Mouse (Mus musculus) lung, embryonic 16.5 days (tissue): ENCODE results near the gene Atp9a. TPM values are rescaled to one million over a fixed set of nuclear protein-coding genes. Genes with fewer than 3 reads are reported as not detected.

Source experiments
- ATAC-seq: fragments of 200-750 bp; cut with Nextera tagmentation; 2 replicates; pipeline ENCODE4 v1.8.0; 2017; ENCODE audit warnings: low read depth, mild to moderate bottlenecking, moderate library complexity
- H3K27ac ChIP-seq: fragments of 300-500 bp; sonication (generic); 2 replicates; pipeline ENCODE4 v1.5.1; 2014; ENCODE audit warnings: mild to moderate bottlenecking, control low read depth, low read length
- H3K27me3 ChIP-seq: fragments of 300-500 bp; sonication (generic); 2 replicates; pipeline ENCODE4 v1.6.1; 2014; ENCODE audit warnings: low read depth, low read length, mixed read lengths; ENCODE audit not compliant: control insufficient read depth, insufficient read depth
- H3K36me3 ChIP-seq: fragments of 300-500 bp; sonication (generic); 2 replicates; pipeline ENCODE4 v1.6.1; 2014; ENCODE audit warnings: low read length; ENCODE audit not compliant: control insufficient read depth, insufficient read depth
- H3K4me1 ChIP-seq: fragments of 300-500 bp; sonication (generic); replicated peaks from 2 replicates; pipeline ENCODE4 v1.6.1; 2014; ENCODE audit warnings: low read length, mixed read lengths; ENCODE audit not compliant: control insufficient read depth, insufficient read depth
- H3K4me2 ChIP-seq: fragments of 300-500 bp; sonication (generic); 2 replicates; pipeline ENCODE4 v1.6.1; 2014; ENCODE audit warnings: low read depth, low read length, control low read depth
- H3K4me3 ChIP-seq: fragments of 300-500 bp; sonication (generic); 2 replicates; pipeline ENCODE4 v1.5.1; 2014; ENCODE audit warnings: mild to moderate bottlenecking, low read length, control low read depth
- H3K9ac ChIP-seq: fragments of 300-500 bp; sonication (generic); 2 replicates; pipeline ENCODE4 v1.6.1; 2014; ENCODE audit warnings: low read length, control low read depth
- H3K9me3 ChIP-seq: fragments of 300-500 bp; sonication (generic); 2 replicates; pipeline ENCODE4 v1.6.1; 2016; ENCODE audit warnings: low read length; ENCODE audit not compliant: control insufficient read depth
- WGBS: fragments of 180-500 bp; shearing (Covaris S2); extraction: QIAGEN DNeasy Blood & Tissue Kit; methylation state at CpG from one replicate; pipeline ENCODE4 v1.1.7; 2014; 5-methylcytosine and 5-hydroxymethylcytosine counted together
- polyA plus RNA-seq: library from polyadenylated mRNA; unstranded; fragments of >200 nt; fragmentation: Nextera tagmentation; extraction: Ambion mirVana; gene quantifications from 2 replicates; pipeline ENCODE4 v1.2.1, GENCODE M21; 2015

The Atp9a gene
- polyA plus RNA-seq, 1 experiment from 2014 or later: 12.2 TPM

- no peak overlapping the region for H3K4me2 ChIP-seq
- 79% methylated on average over 7 of the region's 7 CpGs for WGBS
- H3K27me3 ChIP-seq: no peaks in the 10 kb centered on the region
- ATAC-seq: no peak
- no peak overlapping the region for H3K4me3 ChIP-seq
- H3K27ac ChIP-seq: no peak overlapping the region
- H3K36me3 ChIP-seq: no peaks in the 10 kb centered on the region
- H3K4me1 ChIP-seq: no peaks in the 10 kb centered on the region; the same call in 1 of the 2 replicates
- no peaks in the 10 kb centered on the region for H3K9me3 ChIP-seq
- no peak overlapping the region for H3K9ac ChIP-seq
Observed at GRCm38 (mm10) chr2:168695027-168695403, 47.2 kb downstream of the Atp9a start.

GRCm38 (mm10) chr2:168694379-168695026, 47.7 kb downstream of the Atp9a start:
- H3K27ac ChIP-seq: no peak overlapping the region; the same call in 1 of the 2 replicates
- 15% methylated on average over 27 of the region's 27 CpGs for WGBS
- ATAC-seq: peak; percentile 86

GRCm38 (mm10) chr2:168691774-168692173, 50.4 kb downstream of the Atp9a start:
- WGBS: 48% methylated on average over 6 of the region's 6 CpGs
- H3K4me1 ChIP-seq: no peaks in the 10 kb centered on the region; the same call in 1 of the 2 replicates
- H3K4me3 ChIP-seq: no peak overlapping the region
- H3K9me3 ChIP-seq: no peaks in the 10 kb centered on the region
- no peak overlapping the region for H3K9ac ChIP-seq
- no peak overlapping the region for H3K27ac ChIP-seq
- no peak for ATAC-seq
- H3K27me3 ChIP-seq: no peaks in the 10 kb centered on the region
- H3K36me3 ChIP-seq: no peaks in the 10 kb centered on the region
- no peak overlapping the region for H3K4me2 ChIP-seq

More at GRCm38 (mm10) chr2:168694379-168695026, 47.7 kb downstream of the Atp9a start:
- Histone ChIP-seq H3K36me3 (no peaks in the 10 kb centered on the region), H3K9ac (0 out of 2 replicates have a peak overlapping the region, but pooled peaks have one; percentile 46), H3K9me3 (no peaks in the 10 kb centered on the region), H3K27me3 (no peaks in the 10 kb centered on the region), H3K4me2 (peak overlapping the region; percentile 28; the same call in 1 of the 2 replicates), H3K4me3 (no peak overlapping the region), H3K4me1 (no peaks in the 10 kb centered on the region; the same call in 1 of the 2 replicates)

GRCm38 (mm10) chr2:168687326-168687725, 54.9 kb downstream of the Atp9a start:
- H3K4me2 ChIP-seq: no peak overlapping the region
- no peak overlapping the region for H3K4me3 ChIP-seq
- no peaks in the 10 kb centered on the region for H3K4me1 ChIP-seq
- no peak overlapping the region for H3K9ac ChIP-seq
- H3K36me3 ChIP-seq: no peaks in the 10 kb centered on the region
- WGBS: 79% methylated on average over 12 of the region's 12 CpGs
- ATAC-seq: no peak
- no peak overlapping the region for H3K27ac ChIP-seq
- H3K27me3 ChIP-seq: no peaks in the 10 kb centered on the region
- H3K9me3 ChIP-seq: no peaks in the 10 kb centered on the region

- Histone ChIP-seq H3K27me3 (no peaks in the 10 kb centered on the region), H3K36me3 (peaks cover under 1% of the 10 kb centered on the region; the same call in 1 of the 2 replicates), H3K4me2 (no peak overlapping the region), H3K4me1 (no peaks in the 10 kb centered on the region), H3K9me3 (no peaks in the 10 kb centered on the region), H3K27ac (no peak overlapping the region), H3K4me3 (no peak overlapping the region), H3K9ac (no peak overlapping the region)
- WGBS: 91% methylated on average over 9 of the region's 9 CpGs
- no peak for ATAC-seq
Observed at GRCm38 (mm10) chr2:168685909-168686308, 56.3 kb downstream of the Atp9a start.

GRCm38 (mm10) chr2:168684695-168685094, 57.5 kb downstream of the Atp9a start:
- H3K27ac ChIP-seq: no peak overlapping the region
- 0 out of 2 replicates have a peak, but pooled peaks cover 1% of the 10 kb centered on the region for H3K9me3 ChIP-seq
- H3K4me2 ChIP-seq: no peak overlapping the region
- ATAC-seq: no peak
- no peaks in the 10 kb centered on the region for H3K4me1 ChIP-seq
- peaks cover 3% of the 10 kb centered on the region; the same call in 1 of the 2 replicates for H3K36me3 ChIP-seq
- H3K9ac ChIP-seq: no peak overlapping the region
- no peak overlapping the region for H3K4me3 ChIP-seq
- no peaks in the 10 kb centered on the region for H3K27me3 ChIP-seq
- 81% methylated on average over 3 of the region's 3 CpGs for WGBS

- 31% methylated on average over 15 of the region's 15 CpGs for WGBS
- 0 out of 2 replicates have a peak, but pooled peaks cover 2% of the 10 kb centered on the region for H3K9me3 ChIP-seq
- no peak for ATAC-seq
Observed at GRCm38 (mm10) chr2:168683520-168684150, 58.6 kb downstream of the Atp9a start.

GRCm38 (mm10) chr2:168682721-168683120, 59.5 kb downstream of the Atp9a start:
- Histone ChIP-seq H3K9me3 (0 out of 2 replicates have a peak, but pooled peaks cover 2% of the 10 kb centered on the region), H3K9ac (no peak overlapping the region), H3K27me3 (no peaks in the 10 kb centered on the region), H3K27ac (no peak overlapping the region), H3K4me1 (no peaks in the 10 kb centered on the region), H3K4me2 (no peak overlapping the region), H3K36me3 (peaks cover 3% of the 10 kb centered on the region; the same call in 1 of the 2 replicates), H3K4me3 (no peak overlapping the region)
- ATAC-seq: no peak
- 76% methylated on average over 2 of the region's 2 CpGs for WGBS

More at GRCm38 (mm10) chr2:168683520-168684150, 58.6 kb downstream of the Atp9a start:
- H3K4me3 ChIP-seq: no peak overlapping the region
- H3K27ac ChIP-seq: no peak overlapping the region
- no peak overlapping the region for H3K9ac ChIP-seq
- no peaks in the 10 kb centered on the region for H3K27me3 ChIP-seq
- no peak overlapping the region for H3K4me2 ChIP-seq
- H3K4me1 ChIP-seq: no peaks in the 10 kb centered on the region
- H3K36me3 ChIP-seq: peaks cover 3% of the 10 kb centered on the region; the same call in 1 of the 2 replicates

GRCm38 (mm10) chr2:168681531-168681930, 60.7 kb downstream of the Atp9a start:
- no peak for ATAC-seq
- peaks cover 3% of the 10 kb centered on the region; the same call in 1 of the 2 replicates for H3K36me3 ChIP-seq
- H3K27me3 ChIP-seq: no peaks in the 10 kb centered on the region
- WGBS: 92% methylated on average over 9 of the region's 9 CpGs
- no peak overlapping the region for H3K4me2 ChIP-seq
- no peak overlapping the region for H3K4me3 ChIP-seq
- no peak overlapping the region for H3K27ac ChIP-seq
- 0 out of 2 replicates have a peak, but pooled peaks cover 2% of the 10 kb centered on the region for H3K9me3 ChIP-seq
- no peak overlapping the region for H3K9ac ChIP-seq
- no peaks in the 10 kb centered on the region for H3K4me1 ChIP-seq
